Mouse (Mus musculus): ENCODE results near the gene Herc1.

Herc1 gene

DNA sequence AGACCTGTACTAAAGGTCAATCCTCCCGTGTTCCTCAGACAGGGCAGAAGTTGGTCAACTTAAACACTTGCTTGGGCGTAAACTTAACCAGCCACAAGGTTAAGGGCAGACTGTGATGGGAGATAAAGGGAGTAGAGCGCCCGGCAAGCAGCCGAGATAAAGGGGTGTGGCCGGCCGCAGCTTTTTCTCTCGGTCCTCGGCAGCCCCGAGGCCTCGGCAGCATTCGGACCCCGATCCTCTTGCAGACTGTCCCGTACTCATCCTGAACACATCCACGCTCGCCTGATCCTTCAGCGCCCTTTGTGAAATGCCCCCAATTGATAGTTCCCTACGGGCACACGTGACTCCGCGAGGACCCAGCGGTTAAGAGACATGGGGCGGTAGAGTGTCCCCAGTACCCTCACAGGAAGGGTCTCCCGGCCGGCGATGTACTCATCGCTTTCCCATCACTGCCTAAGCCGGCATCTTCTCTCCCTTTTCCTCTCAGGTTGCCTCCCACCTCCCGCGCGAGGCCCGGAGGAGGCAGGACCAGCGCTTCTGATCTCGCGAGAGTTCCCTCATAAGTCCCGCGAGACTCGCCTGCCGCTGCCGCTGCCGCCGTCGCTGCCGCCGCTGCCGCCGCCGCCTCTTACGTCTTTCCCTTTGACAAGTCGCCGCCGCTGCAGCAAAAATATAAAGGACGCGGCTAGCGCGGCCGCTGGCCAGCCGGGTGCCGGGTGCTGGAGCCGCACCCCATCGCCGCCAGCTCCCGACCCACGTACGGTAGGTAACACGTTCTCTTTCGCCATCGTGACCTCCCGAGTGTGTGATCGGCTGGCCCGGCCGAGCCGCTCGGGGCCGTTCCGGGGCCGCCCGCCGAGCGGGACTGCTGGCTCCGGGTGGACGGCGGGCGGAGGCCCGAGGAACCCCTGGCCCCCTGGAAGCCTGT is at the start of gene Herc1:
Gene Herc1, plus strand, starts transcription at position 591 of the 928 bp plus-strand sequence.
- peak; percentile 99 for DNase-seq

GRCm38 (mm10) chr9:66304320-66305090 is 45.7 kb upstream of the Herc1 start:
- peak; percentile 37 for DNase-seq

- peak; percentile 97 for DNase-seq
Measured at GRCm38 (mm10) chr9:66305121-66306112, 44.8 kb upstream of the Herc1 start.

DNA sequence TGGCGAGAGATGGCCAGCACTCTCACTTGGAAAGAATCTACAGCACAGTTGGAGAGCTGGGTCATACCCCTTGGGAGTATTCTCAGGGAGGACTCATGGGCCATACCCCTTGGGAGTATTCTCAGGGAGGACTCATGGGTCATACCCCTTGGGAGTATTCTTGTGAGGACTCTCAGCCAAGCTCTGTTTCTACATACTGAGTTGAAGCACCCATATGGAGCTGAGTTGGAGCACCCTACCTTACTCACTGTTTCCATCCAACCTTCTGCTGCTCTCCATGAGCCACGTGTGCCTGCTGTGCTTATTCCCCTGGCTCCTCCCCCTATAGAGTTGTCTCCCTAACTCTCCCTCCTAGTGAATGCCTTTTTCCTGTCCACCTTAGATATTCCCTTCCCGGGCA is 43.8 kb upstream of the Herc1 start:
- DNase-seq: peak; percentile 85

DNA sequence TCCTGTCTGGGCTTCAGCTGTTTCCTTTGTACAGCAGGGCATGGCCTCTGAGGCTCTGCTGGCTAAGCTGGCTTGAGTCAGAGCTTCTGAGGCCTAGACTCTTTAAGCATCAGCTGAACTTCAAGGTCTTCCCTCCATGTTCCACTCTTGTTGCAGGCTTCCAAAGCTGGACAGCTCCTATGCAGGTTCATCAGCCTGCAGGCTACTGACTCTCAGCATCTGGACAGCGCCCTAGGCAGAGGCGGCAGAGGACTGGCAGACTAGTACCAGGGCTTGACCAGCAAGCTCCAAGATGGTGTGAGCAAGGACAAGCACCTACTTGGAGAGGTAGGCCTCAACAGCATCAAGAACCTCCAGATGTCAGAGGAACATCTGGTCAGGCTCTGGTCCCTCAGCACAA is 42.9 kb upstream of the Herc1 start:
- DNase-seq: peak; percentile 88

- DNase-seq: peak; percentile 29
Measured at GRCm38 (mm10) chr9:66308741-66309140, 41.5 kb upstream of the Herc1 start.

DNA sequence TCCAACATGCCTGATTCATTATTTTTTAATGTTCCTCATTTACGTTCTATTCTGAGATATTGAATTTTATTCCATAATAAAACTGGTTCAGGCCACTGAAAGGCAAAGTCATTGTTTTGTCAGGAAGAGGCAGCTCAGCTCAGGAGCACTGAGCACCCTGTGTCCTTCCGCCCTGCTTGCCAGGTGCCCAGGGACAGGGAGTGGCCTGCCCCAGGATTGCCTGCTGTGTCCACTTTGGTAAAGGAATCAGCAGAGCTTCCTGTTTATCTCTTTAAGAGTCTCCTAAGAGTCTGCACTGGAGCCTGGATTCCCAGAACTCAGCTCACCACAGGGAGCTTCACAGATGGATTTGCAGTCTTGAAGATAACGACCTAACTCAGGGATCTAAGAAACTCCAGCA is 38.8 kb upstream of the Herc1 start:
- DNase-seq: peak; percentile 98

GRCm38 (mm10) chr9:66316603-66317002 is 33.6 kb upstream of the Herc1 start:
- peak; percentile 55 for DNase-seq

- DNase-seq: peak; percentile 93
Measured at GRCm38 (mm10) chr9:66322010-66322931, 28.0 kb upstream of the Herc1 start.

- no peak for DNase-seq
Measured at GRCm38 (mm10) chr9:66326879-66327278, 23.4 kb upstream of the Herc1 start.

GRCm38 (mm10) chr9:66329474-66329873 is 20.8 kb upstream of the Herc1 start:
- DNase-seq: peak; percentile 63

- DNase-seq: peak; percentile 92
Measured at GRCm38 (mm10) chr9:66330437-66330836, 19.8 kb upstream of the Herc1 start.

DNA sequence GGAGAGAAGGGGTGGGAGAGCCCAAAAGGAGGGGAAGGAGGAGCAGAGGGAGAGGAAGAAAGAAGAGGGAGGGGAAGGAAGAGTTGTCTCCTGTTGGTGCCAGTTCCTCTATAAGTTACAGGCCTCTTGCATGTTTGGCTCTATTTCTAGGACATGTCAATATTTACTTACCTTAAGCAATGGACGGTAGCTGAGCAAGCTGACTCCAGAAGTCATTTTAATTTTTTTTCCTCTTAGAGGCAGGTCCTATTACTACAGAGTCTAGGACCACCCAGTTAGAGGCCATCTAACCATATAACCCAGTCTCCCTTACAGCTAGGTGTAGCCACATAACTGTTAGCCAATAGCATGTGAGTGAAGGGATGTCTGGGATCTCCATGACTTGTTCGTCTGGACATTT is 18.7 kb upstream of the Herc1 start:
- DNase-seq: no peak

DNA sequence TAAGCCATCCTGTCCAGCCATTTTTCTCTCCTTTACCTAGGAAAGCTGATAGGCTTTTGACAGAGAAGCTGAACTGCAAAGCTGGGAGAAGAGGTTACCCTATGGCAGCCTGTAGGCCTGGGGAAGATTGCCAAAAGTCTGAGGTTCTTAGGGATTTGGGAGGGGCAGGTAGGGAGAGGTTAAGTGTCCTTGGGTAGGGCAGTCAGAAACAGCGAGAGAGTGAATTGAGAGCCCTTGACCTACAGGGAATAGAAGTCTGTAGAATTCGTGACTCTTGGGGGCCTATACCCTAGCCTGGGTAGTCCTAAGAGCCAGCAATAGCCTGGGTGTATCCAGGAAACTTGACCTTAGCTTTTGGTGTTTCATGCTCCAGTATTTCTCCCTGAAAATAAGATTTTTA is 17.9 kb upstream of the Herc1 start:
- DNase-seq: no peak

DNA sequence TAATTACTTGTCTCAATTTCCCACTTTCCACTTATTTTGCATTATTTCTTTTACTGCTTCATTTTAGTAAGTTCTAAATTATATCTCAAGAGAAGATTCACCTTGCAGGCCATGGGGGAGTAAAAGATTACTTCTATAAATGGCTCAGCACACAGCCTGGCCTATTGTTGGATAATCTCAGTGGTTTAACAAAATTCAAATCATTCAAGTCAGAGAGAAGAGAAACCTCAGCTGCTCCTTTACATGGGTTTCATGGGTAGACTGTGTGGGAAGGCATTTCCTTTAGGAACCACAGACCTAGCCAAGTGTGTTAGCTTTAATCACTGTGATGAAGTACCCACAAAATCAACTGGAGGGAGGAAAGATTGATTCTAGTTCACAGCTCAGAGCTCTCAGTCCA is 13.0 kb upstream of the Herc1 start:
- DNase-seq: no peak

DNA sequence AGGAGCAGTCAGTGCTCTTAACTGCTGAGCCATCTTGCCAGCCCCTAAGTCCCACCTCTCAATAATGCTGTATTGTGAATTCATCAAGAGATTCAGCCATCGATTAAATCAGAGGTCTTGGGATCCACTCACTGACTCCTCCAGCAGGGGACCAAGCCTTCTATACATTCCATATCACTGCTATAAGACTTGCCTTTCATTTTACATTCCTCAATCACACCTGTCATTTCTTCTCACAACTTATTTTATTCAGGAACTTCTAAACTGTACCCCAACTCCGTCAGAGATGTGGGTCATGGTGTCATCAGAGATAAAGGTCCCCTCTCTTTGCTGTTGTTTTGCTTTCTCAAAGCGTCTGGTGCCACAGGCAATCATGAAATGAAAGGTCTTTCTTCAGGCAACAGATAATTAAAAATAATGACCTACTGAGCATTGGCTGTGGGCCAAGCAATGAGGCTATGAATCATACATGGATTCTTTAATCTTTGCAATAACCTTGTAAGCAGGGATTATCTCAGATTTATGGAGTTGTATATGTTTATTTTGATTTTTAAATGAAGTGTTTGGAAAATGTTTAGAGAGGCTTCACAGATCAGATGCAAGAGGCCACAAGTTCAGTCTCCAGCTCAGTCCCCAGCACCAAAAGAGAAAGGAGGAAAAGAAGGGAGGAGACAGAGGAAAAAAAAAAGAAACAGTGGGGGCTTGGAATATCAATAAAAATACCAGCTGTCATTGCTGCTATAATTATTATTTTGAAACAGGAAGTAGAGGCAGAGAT is 12.1 kb upstream of the Herc1 start:
- DNase-seq: no peak

DNA sequence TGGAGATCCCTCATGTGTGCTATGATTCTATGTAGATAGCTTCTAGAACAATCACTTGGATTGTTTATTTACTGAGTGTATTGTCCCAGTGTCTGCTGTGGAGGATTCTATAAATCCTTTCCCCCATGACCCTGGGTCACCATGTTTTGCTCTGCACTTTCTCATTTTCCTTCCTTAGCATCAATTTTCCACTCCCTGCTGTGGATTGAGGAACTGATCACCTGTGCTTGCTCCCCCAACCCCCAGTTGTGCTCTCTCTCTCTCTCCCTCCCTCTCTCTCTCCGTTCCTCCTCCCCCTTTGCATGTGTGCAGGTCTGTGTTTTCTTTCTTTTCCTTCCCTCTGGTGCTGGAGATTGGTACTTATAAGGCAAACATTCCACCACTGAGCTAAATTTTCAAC is 10.5 kb upstream of the Herc1 start:
- DNase-seq: peak; percentile 48

DNA sequence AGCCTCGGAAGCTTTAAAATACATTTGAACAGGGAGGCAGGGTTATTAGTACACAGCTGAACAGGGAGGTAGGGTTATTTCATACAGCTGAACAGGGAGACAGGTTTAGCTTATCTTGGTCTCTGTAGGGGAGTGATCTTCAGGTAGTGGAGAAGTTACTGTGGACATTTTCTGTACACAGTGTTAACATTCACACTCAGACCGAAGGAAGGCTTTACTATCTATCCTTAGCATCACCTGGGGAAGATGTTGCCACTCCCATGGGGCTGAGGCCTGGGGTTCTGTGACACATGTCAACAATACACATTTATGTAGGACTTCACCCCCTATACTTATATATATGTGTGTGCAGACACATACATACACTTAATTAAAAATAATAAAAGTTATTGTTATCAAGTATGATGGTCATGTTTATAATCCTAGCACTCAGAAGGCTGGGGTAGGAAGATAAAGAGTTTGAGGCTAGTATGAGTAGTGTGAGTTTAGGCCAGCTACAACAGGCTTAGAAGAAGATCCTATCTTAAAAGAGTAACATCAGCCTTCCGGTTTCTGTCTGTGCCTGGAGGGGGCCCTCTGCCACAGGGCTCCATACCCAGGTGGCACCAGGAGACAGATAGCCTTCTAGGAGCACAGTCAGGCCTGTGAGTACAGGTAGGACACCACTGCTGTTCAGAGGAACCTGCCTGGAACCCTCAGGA is 9.7 kb upstream of the Herc1 start:
- DNase-seq: peak; percentile 31

DNA sequence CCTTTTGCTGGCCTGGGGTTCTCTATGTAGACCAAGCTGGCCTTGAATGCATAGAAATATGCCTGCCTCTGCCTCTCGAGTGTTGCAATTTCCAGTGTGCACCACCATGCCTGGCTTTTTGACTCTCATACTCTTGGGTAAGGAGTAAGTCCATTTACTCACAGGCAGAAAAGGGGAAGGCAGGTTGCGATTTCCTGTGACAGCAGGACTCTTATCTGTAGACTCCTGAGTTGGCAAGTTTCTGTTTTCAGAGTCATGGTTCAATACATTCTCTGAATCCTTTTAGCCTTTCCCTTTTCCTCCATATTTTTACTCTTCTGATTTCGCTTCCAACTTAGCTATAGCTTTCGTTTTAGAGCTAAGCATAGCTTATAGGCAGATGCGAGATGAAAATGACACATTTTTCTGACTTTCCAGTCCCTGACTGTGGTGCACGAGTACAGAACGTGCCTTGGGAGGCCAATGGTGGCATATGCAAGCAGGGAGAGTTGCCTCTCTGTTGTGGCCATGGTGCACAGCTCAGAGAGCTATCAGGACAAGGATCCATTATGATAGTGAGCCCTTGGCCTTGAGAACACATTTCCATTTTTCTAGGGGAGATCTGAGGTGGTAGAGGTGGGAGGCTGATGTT is 2.7 kb upstream of the Herc1 start:
- DNase-seq: peak; percentile 88

Measured in heart, adult 11 months (tissue).